Mouse (Mus musculus) myocyte (in vitro differentiated cells): ENCODE data around the gene Lypla2. TPM values are rescaled to one million over a fixed set of nuclear protein-coding genes. Genes with fewer than 3 reads are reported as not detected.

ENCODE experiments used
- H3K27me3 ChIP-seq: one replicate; pipeline ENCODE4 v1.6.1; 2011; ENCODE audit not compliant: control insufficient read depth, insufficient read depth, insufficient read length
- H3K36me3 ChIP-seq: one replicate; pipeline ENCODE4 v1.6.1; 2011; ENCODE audit not compliant: control insufficient read depth, insufficient read depth
- H3K4me2 ChIP-seq: one replicate; pipeline ENCODE4 v1.6.1; 2011; ENCODE audit warnings: low read depth, control low read depth
- H3K4me3 ChIP-seq: one replicate; pipeline ENCODE4 v1.5.1; 2011; ENCODE audit warnings: mild to moderate bottlenecking, control low read depth, moderate library complexity
- H3K79me2 ChIP-seq: one replicate; pipeline ENCODE4 v1.6.1; 2011; ENCODE audit not compliant: control insufficient read depth, insufficient read depth
- H3ac ChIP-seq: one replicate; pipeline ENCODE4 v1.6.1; 2011; ENCODE audit not compliant: control insufficient read depth, insufficient read length
- CEBPB ChIP-seq: IDR thresholded peaks from 2 replicates; pipeline ENCODE4 v1.6.1; 2011; ENCODE audit warnings: mild to moderate bottlenecking, moderate library complexity; ENCODE audit not compliant: poor library complexity, insufficient read depth, severe bottlenecking
- E2F4 ChIP-seq: IDR thresholded peaks from one replicate; pipeline ENCODE4 v1.6.1; 2011; ENCODE audit warnings: mild to moderate bottlenecking, control low read depth, moderate library complexity; ENCODE audit not compliant: insufficient read depth
- MAX ChIP-seq: IDR thresholded peaks from one replicate; pipeline ENCODE4 v1.6.1; 2011; ENCODE audit warnings: low read depth, mild to moderate bottlenecking, control low read depth
- MYOD1 ChIP-seq, 3 experiments: IDR thresholded peaks; one replicate each; pipeline ENCODE4 v1.6.1; 2011; ENCODE audit warnings: control low read depth in 2 of 3, low read depth in 2 of 3, mild to moderate bottlenecking in 2 of 3, moderate library complexity in 1 of 3; ENCODE audit not compliant: insufficient read length in 2 of 3, control insufficient read depth in 1 of 3
- MYOG ChIP-seq, 3 experiments: IDR thresholded peaks; one replicate each; pipeline ENCODE4 v1.6.1; 2011; ENCODE audit warnings: control low read depth in 2 of 3, low read depth in 2 of 3, mild to moderate bottlenecking in 2 of 3; ENCODE audit not compliant: insufficient read length in 2 of 3, control insufficient read depth in 1 of 3, insufficient read depth in 1 of 3
- POLR2A ChIP-seq: IDR thresholded peaks from one replicate; pipeline ENCODE4 v1.6.1; 2011; ENCODE audit warnings: low read depth, mild to moderate bottlenecking, control low read depth, moderate library complexity; ENCODE audit not compliant: insufficient read length
- POLR2AphosphoS2 ChIP-seq: IDR thresholded peaks from one replicate; pipeline ENCODE4 v1.6.1; 2011; ENCODE audit warnings: low read depth, control low read depth; ENCODE audit not compliant: insufficient read length
- REST ChIP-seq: IDR thresholded peaks from one replicate; pipeline ENCODE4 v1.6.1; 2011; ENCODE audit warnings: mild to moderate bottlenecking, control low read depth, moderate library complexity; ENCODE audit not compliant: insufficient read depth, insufficient read length
- SRF ChIP-seq: IDR thresholded peaks from one replicate; pipeline ENCODE4 v1.6.1; 2011; ENCODE audit warnings: low read depth; ENCODE audit not compliant: control insufficient read depth, insufficient read length
- TCF12 ChIP-seq: IDR thresholded peaks from one replicate; pipeline ENCODE4 v1.6.1; 2011; ENCODE audit warnings: mild to moderate bottlenecking, control low read depth; ENCODE audit not compliant: poor library complexity, insufficient read depth, severe bottlenecking
- TCF3 ChIP-seq: IDR thresholded peaks from one replicate; pipeline ENCODE4 v1.6.1; 2011; ENCODE audit warnings: low read depth, control low read depth; ENCODE audit not compliant: insufficient read length
- USF1 ChIP-seq: IDR thresholded peaks from one replicate; pipeline ENCODE4 v1.6.1; 2011; ENCODE audit warnings: low read depth, mild to moderate bottlenecking, control low read depth, moderate library complexity
- polyA plus RNA-seq: library from polyadenylated mRNA; unstranded; fragments of >200 nt; fragmentation: generic; extraction: Trizol; gene quantifications from one replicate; pipeline ENCODE4 v1.2.1, GENCODE M21; 2012; ENCODE audit warnings: missing spikeins

Gene Lypla2
- polyA plus RNA-seq, 1 experiment: 60.9 TPM

DNA sequence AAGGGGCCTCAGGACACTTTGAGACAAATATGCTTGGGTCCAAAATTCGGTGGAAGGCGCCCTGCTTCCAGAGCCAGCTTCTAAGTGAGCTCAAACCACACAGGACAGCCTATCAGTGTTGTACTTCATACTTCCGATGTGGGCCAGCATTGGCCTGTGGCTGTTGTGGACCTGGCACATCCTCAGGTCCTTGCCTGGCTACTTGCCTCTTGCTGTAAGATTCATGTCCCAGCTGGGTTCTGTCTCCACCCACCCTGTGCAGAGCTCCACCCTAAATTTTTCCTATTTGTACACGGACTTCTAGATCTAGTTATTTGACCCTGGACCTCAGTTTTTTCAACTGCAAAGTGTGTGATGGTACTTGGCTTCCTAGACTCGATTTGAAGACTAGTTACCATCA lies 36.9 kb downstream of the Lypla2 start:
- TF ChIP-seq TCF3: no peak
- TF ChIP-seq SRF: no peak
- TF ChIP-seq REST: no peak
- TF ChIP-seq POLR2AphosphoS2: no peak
- no peak for TF ChIP-seq USF1
- no peak for TF ChIP-seq MYOD1 (IDR thresholded peaks at IDR 0.05; ENCODE audit: control insufficient read depth in 1 of 3, insufficient read length in 2 of 3, low read depth in 2 of 3)
- TF ChIP-seq E2F4: no peak
- no peak for TF ChIP-seq POLR2A
- TF ChIP-seq MYOG (IDR thresholded peaks at IDR 0.05; ENCODE audit: control insufficient read depth in 1 of 3, insufficient read depth in 1 of 3, insufficient read length in 2 of 3, low read depth in 2 of 3): no peak
- TF ChIP-seq TCF12: no peak
- no peak for TF ChIP-seq CEBPB
- no peak for TF ChIP-seq MAX
- Histone ChIP-seq H3K36me3 (peaks cover 11% of the 10 kb centered on the region), H3K4me2 (no peak overlapping the region), H3K27me3 (no peaks in the 10 kb centered on the region), H3K79me2 (no peaks in the 10 kb centered on the region), H3K4me3 (no peak overlapping the region), H3ac (no peak overlapping the region)

GRCm38 (mm10) chr4:135934708-135935500 lies 37.5 kb downstream of the Lypla2 start:
- Histone ChIP-seq H3ac (no peak overlapping the region), H3K36me3 (peaks cover 11% of the 10 kb centered on the region), H3K79me2 (no peaks in the 10 kb centered on the region), H3K4me2 (no peak overlapping the region), H3K27me3 (no peaks in the 10 kb centered on the region), H3K4me3 (no peak overlapping the region)
- TF ChIP-seq TCF3 (no peak), USF1 (no peak), REST (no peak), E2F4 (no peak), TCF12 (no peak), POLR2AphosphoS2 (no peak), SRF (no peak), POLR2A (no peak), MYOD1 (IDR thresholded peaks at IDR 0.05; ENCODE audit: control insufficient read depth in 1 of 3, insufficient read length in 2 of 3, low read depth in 2 of 3) (no peak), MYOG (IDR thresholded peaks at IDR 0.05; ENCODE audit: control insufficient read depth in 1 of 3, insufficient read depth in 1 of 3, insufficient read length in 2 of 3, low read depth in 2 of 3) (no peak), CEBPB (no peak), MAX (no peak)

GRCm38 (mm10) chr4:135931832-135932231 lies 40.6 kb downstream of the Lypla2 start:
- TF ChIP-seq E2F4 (no peak), SRF (no peak), MYOD1 (IDR thresholded peaks at IDR 0.05; ENCODE audit: control insufficient read depth in 1 of 3, insufficient read length in 2 of 3, low read depth in 2 of 3) (no peak), USF1 (no peak), POLR2A (no peak), CEBPB (no peak), TCF12 (no peak), REST (no peak), POLR2AphosphoS2 (no peak), MAX (no peak)
- H3K27me3 ChIP-seq: no peaks in the 10 kb centered on the region

GRCm38 (mm10) chr4:135930239-135930638 lies 42.2 kb downstream of the Lypla2 start:
- H3K36me3 ChIP-seq: peaks cover 6% of the 10 kb centered on the region

More at GRCm38 (mm10) chr4:135931832-135932231, 40.6 kb downstream of the Lypla2 start:
- Histone ChIP-seq H3K79me2 (no peaks in the 10 kb centered on the region), H3ac (no peak overlapping the region), H3K36me3 (peaks cover 9% of the 10 kb centered on the region), H3K4me3 (no peak overlapping the region), H3K4me2 (no peak overlapping the region)

GRCm38 (mm10) chr4:135929828-135930227 lies 42.6 kb downstream of the Lypla2 start:
- Histone ChIP-seq H3K4me3 (no peak overlapping the region), H3K27me3 (no peaks in the 10 kb centered on the region), H3K79me2 (no peaks in the 10 kb centered on the region), H3K36me3 (peaks cover 6% of the 10 kb centered on the region), H3ac (no peak overlapping the region), H3K4me2 (no peak overlapping the region)
- TF ChIP-seq SRF (no peak), MYOG (IDR thresholded peaks at IDR 0.05; ENCODE audit: control insufficient read depth in 1 of 3, insufficient read depth in 1 of 3, insufficient read length in 2 of 3, low read depth in 2 of 3) (no peak), POLR2AphosphoS2 (no peak), TCF3 (no peak), USF1 (no peak), POLR2A (no peak), TCF12 (no peak), E2F4 (no peak), REST (no peak), MYOD1 (IDR thresholded peaks at IDR 0.05; ENCODE audit: control insufficient read depth in 1 of 3, insufficient read length in 2 of 3, low read depth in 2 of 3) (no peak), MAX (no peak), CEBPB (no peak)

More at GRCm38 (mm10) chr4:135930239-135930638, 42.2 kb downstream of the Lypla2 start:
- TF ChIP-seq MAX: no peak
- TF ChIP-seq SRF: no peak
- TF ChIP-seq POLR2A: no peak
- Histone ChIP-seq H3K79me2 (no peaks in the 10 kb centered on the region), H3K27me3 (no peaks in the 10 kb centered on the region), H3K4me3 (no peak overlapping the region), H3ac (no peak overlapping the region), H3K4me2 (no peak overlapping the region)
